Mouse (Mus musculus) hindbrain, postnatal 0 days (tissue): ENCODE measurements around the gene Jagn1. TPM values are rescaled to one million over a fixed set of nuclear protein-coding genes. Genes with fewer than 3 reads are reported as not detected.

ENCODE experiments used
- ATAC-seq: fragments of 200-750 bp; cut with Nextera tagmentation; 2 replicates; pipeline ENCODE4 v1.8.0; 2017; ENCODE audit warnings: mild to moderate bottlenecking, moderate TSS enrichment, moderate library complexity
- DNase-seq: peaks from one replicate; pipeline ENCODE4 v3.0.0-alpha.2; 2015; ENCODE audit warnings: low spot score
- H3K27ac ChIP-seq: fragments of 300-500 bp; sonication (generic); 2 replicates; pipeline ENCODE4 v1.5.1; 2014; ENCODE audit warnings: mild to moderate bottlenecking
- H3K27me3 ChIP-seq: fragments of 300-500 bp; sonication (generic); 2 replicates; pipeline ENCODE4 v1.6.1; 2014; ENCODE audit warnings: low read length, mixed read lengths; ENCODE audit not compliant: insufficient read depth
- H3K36me3 ChIP-seq: fragments of 300-500 bp; sonication (generic); 2 replicates; pipeline ENCODE4 v1.6.1; 2014; ENCODE audit warnings: low read length, mixed read lengths; ENCODE audit not compliant: insufficient read depth
- H3K4me1 ChIP-seq: fragments of 300-500 bp; sonication (generic); 2 replicates; pipeline ENCODE4 v1.6.1; 2014; ENCODE audit warnings: antibody characterized with exemption, low read length, mixed read lengths; ENCODE audit not compliant: insufficient read depth
- H3K4me2 ChIP-seq: fragments of 300-500 bp; sonication (generic); 2 replicates; pipeline ENCODE4 v1.6.1; 2014; ENCODE audit warnings: low read depth, mild to moderate bottlenecking, low read length, moderate library complexity, mixed read lengths
- H3K4me3 ChIP-seq: fragments of 300-500 bp; sonication (generic); 2 replicates; pipeline ENCODE4 v1.5.1; 2014; ENCODE audit warnings: low read length
- H3K9ac ChIP-seq: fragments of 300-500 bp; sonication (generic); replicated peaks from 2 replicates; pipeline ENCODE4 v1.6.1; 2014; ENCODE audit warnings: mild to moderate bottlenecking, low read length, moderate library complexity, mixed read lengths
- H3K9me3 ChIP-seq: fragments of 300-500 bp; sonication (generic); 2 replicates; pipeline ENCODE4 v1.6.1; 2016; ENCODE audit warnings: low read length, mixed read lengths
- CTCF ChIP-seq: IDR thresholded peaks from 2 replicates; pipeline ENCODE4 v1.5.1; 2016; ENCODE audit warnings: antibody characterized with exemption, control low read depth, low read depth
- WGBS: fragments of 180-500 bp; shearing (Covaris S2); extraction: QIAGEN DNeasy Blood & Tissue Kit; methylation state at CpG from one replicate; pipeline ENCODE4 v1.1.7; 2014; 5-methylcytosine and 5-hydroxymethylcytosine counted together
- polyA plus RNA-seq: library from polyadenylated mRNA; unstranded; fragments of >200 nt; fragmentation: Nextera tagmentation; extraction: Ambion mirVana; gene quantifications from 2 replicates; pipeline ENCODE4 v1.2.1, GENCODE M21; 2015
- total RNA-seq: library from RNA; depleted of rRNA; stranded (reverse); fragments of >200 nt; gene quantifications from 2 replicates; pipeline ENCODE4 v1.2.3, GENCODE M21; 2014

Gene Jagn1
- total and polyA plus RNA-seq, 2 experiments from 2014 or later = 48.6 to 80.2 TPM

DNA sequence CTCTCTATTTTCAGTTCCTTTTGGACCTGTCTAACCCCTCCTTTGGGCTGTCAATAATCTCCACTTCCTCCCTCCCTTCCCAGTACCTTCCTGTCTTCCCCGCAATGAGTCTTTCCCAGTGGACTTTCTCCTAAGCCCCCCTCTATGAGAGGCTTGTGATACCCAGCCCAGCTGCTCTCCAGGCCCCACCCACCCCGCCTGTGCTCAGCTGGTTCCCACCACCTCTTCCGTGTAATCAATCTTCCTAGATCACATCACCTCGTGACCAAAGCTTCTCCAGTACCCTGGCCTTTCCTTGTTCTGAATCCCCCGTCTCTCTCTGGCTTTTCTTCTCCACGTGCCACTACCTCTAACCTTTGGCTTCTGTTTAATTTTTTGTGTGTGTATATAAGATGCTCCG is 35.0 kb downstream of the Jagn1 start:
- Histone ChIP-seq H3K27ac (no peak overlapping the region), H3K4me1 (peaks cover 2% of the 10 kb centered on the region; the same call in 1 of the 2 replicates), H3K27me3 (no peaks in the 10 kb centered on the region), H3K9me3 (no peaks in the 10 kb centered on the region), H3K9ac (no peak overlapping the region), H3K36me3 (no peaks in the 10 kb centered on the region), H3K4me2 (no peak overlapping the region), H3K4me3 (no peak overlapping the region)
- no peak for ATAC-seq
- WGBS = 39% methylated on average over 7 of the region's 7 CpGs
- no peak for DNase-seq
- no peak for TF ChIP-seq CTCF

DNA sequence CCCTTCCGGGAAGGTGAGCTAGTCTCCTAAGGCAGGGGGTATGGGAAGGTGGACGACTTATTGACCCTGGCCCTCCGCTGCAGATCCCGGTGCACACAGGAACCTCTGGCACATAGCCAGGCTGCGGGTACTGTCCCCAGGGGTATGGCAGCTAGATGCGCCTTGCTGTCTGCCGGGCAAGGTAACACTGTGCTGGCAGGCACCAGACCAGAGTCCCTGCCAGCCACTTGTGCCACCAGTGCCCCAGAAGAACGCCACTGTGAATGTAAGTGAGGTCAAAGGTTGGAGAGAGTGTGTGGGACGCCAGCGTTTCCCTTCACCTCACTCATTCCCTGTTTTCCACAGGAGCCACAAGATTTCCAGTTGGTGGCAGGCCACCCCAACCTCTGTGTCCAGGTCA is 36.5 kb downstream of the Jagn1 start:
- Histone ChIP-seq H3K9me3 (no peaks in the 10 kb centered on the region), H3K4me1 (peaks cover 6% of the 10 kb centered on the region), H3K4me3 (no peak overlapping the region), H3K27ac (no peak overlapping the region), H3K4me2 (no peak overlapping the region), H3K36me3 (no peaks in the 10 kb centered on the region), H3K27me3 (no peaks in the 10 kb centered on the region), H3K9ac (no peak overlapping the region)
- WGBS = 72% methylated on average over 10 of the region's 10 CpGs
- no peak for ATAC-seq
- TF ChIP-seq CTCF = no peak
- no peak for DNase-seq

DNA sequence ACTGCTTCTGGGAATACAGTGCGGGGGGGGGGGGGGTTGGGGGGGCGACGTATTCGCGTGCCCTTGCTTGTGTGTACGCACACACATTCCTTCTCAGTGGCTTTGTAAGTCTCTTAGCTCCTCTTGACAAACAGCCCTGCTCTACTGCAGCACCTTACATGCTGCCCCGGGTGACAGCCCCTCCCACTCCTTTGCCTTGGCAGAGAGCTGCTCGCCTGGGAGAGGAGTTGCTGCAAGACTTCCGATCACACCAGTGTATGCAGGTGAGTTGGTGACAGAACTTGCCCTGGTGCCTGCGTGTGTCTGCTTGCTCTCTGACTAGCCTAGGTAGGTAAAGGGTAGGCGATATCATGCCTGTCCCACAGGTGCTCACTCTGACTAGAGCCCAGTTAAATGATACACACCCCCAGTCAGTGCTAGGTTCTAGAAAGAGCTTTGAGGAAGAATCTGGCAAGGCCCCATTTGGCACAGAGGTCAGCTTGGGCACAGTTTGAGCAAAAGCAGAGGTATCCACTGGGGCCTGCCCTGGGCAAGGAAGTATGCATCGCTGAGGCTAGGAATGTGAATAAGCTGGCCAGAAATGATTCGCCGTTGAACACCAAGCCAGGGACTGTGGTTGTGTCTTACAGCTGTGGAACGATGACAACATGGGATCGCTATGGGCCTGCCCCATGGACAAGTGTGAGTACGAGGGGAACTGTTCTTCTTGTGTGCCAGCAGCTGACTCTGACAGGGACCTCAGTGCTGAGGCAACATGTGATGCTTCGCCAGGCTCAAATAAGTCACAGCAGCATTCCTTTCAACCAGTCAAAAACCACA is 38.4 kb downstream of the Jagn1 start:
- no peak overlapping the region for H3K4me2 ChIP-seq
- no peak overlapping the region for H3K4me3 ChIP-seq
- peaks cover 14% of the 10 kb centered on the region for H3K4me1 ChIP-seq
- no peak overlapping the region for H3K9ac ChIP-seq
- no peaks in the 10 kb centered on the region for H3K36me3 ChIP-seq
- WGBS = 52% methylated on average over 18 of the region's 18 CpGs
- no peaks in the 10 kb centered on the region for H3K27me3 ChIP-seq
- no peak for DNase-seq
- H3K9me3 ChIP-seq = no peaks in the 10 kb centered on the region
- no peak overlapping the region for H3K27ac ChIP-seq
- ATAC-seq = no peak
- TF ChIP-seq CTCF = no peak

DNA sequence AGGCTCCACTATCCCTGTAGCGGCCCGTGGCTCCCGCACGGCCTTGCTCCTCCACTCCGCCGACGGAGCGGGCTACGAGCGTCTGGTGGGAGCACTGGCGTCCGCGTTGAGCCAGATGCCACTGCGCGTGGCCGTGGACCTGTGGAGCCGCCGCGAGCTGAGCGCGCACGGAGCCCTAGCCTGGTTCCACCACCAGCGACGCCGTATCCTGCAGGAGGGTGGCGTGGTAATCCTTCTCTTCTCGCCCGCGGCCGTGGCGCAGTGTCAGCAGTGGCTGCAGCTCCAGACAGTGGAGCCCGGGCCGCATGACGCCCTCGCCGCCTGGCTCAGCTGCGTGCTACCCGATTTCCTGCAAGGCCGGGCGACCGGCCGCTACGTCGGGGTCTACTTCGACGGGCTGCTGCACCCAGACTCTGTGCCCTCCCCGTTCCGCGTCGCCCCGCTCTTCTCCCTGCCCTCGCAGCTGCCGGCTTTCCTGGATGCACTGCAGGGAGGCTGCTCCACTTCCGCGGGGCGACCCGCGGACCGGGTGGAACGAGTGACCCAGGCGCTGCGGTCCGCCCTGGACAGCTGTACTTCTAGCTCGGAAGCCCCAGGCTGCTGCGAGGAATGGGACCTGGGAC is 40.2 kb downstream of the Jagn1 start:
- ATAC-seq = peak; percentile 55
- Histone ChIP-seq H3K27ac (peak overlapping the region; percentile 96), H3K36me3 (no peaks in the 10 kb centered on the region; the same call in 1 of the 2 replicates), H3K9me3 (no peaks in the 10 kb centered on the region), H3K9ac (peak overlapping the region; percentile 75), H3K4me2 (peak overlapping the region; percentile 84), H3K4me1 (peaks cover 14% of the 10 kb centered on the region), H3K27me3 (no peaks in the 10 kb centered on the region), H3K4me3 (peak overlapping the region; percentile 53)
- 1% methylated on average over 64 of the region's 65 CpGs for WGBS
- no peak for TF ChIP-seq CTCF
- peak; percentile 61 for DNase-seq

DNA sequence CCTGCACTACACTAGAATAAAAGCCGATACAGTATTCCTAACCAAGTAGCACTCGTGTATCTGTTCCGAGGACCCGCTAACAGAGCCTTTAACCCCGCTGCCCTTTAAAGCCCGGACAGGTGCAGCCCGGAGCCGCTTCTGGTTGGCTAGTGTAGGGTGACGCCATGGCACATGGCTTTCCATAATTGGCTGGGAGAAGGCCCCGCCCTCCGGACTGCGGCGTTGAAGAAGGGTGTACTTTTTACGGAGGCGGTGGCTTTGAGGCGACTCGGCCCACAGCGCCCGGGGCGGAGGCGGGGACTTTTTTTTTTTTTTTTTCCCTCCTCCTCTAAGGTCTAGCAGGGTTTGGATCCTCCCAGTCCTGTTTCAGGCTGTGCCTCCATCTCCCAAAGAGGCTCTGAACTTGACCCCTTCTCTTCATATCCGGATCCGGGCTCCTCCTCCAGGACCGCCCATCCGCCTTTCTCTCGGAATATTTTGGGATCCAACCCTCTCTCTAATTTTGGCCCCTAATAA is 40.8 kb downstream of the Jagn1 start, which contains the start of gene Creld1:
Gene Creld1 (plus strand): TSS at position 198 of the 516 bp plus-strand sequence.
- TF ChIP-seq CTCF = no peak
- H3K4me1 ChIP-seq = peaks cover 14% of the 10 kb centered on the region

DNA sequence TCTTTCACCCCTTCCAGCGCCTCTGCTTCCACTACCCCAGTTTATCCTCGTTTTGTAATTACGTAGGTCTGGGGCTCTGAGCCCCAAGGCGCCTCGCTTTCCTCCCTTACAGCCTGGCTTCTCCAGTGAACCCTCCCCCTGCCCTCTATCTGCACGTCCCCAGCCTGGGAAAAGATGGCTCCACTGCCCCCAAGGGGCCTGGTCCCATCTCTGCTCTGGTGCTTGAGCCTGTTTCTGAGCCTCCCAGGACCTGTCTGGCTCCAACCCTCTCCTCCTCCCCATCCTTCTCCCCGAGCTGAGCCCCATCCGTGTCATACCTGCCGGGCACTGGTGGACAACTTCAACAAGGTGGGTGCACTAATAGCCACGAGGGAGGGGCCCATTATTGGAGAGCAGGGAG is 41.4 kb downstream of the Jagn1 start:
- peak overlapping the region; percentile 96 for H3K27ac ChIP-seq
- H3K9ac ChIP-seq = peak overlapping the region; percentile 75
- peak overlapping the region; percentile 53 for H3K4me3 ChIP-seq
- H3K4me1 ChIP-seq = peaks cover 14% of the 10 kb centered on the region
- H3K36me3 ChIP-seq = peaks cover 6% of the 10 kb centered on the region; the same call in 1 of the 2 replicates
- WGBS = 7% methylated on average over 10 of the region's 10 CpGs
- H3K4me2 ChIP-seq = peak overlapping the region; percentile 84
- DNase-seq = peak; percentile 60
- H3K9me3 ChIP-seq = no peaks in the 10 kb centered on the region
- no peaks in the 10 kb centered on the region for H3K27me3 ChIP-seq
- peak; percentile 28 for ATAC-seq
- peak; percentile 26; the same call in 1 of the 2 replicates for TF ChIP-seq CTCF

More for the DNA sequence above, 40.8 kb downstream of the Jagn1 start, which contains the start of gene Creld1:
- H3K9ac ChIP-seq = peak within 1 kb of the TSS; percentile 75
- H3K4me2 ChIP-seq = peak within 1 kb of the TSS; percentile 84
- peaks cover under 1% of the 10 kb centered on the region; the same call in 1 of the 2 replicates for H3K36me3 ChIP-seq
- 0% methylated on average over 26 of the region's 26 CpGs for WGBS
- peak; percentile 96 for ATAC-seq
- peak; percentile 96 for DNase-seq
- peak within 1 kb of the TSS; percentile 96 for H3K27ac ChIP-seq
- no peaks in the 10 kb centered on the region for H3K27me3 ChIP-seq
- peak within 1 kb of the TSS; percentile 53 for H3K4me3 ChIP-seq
- no peaks in the 10 kb centered on the region for H3K9me3 ChIP-seq
